Mouse (Mus musculus) midbrain, postnatal 0 days (tissue): Measurements from ENCODE around the gene Zfp646. TPM values are rescaled to one million over a fixed set of nuclear protein-coding genes. Genes with fewer than 3 reads are reported as not detected.
A peak's percentile ranks its signal among the peaks of the same experiment; 100 is the strongest.

Experiments
- ATAC-seq: fragments of 200-750 bp; cut with Nextera tagmentation; 2 replicates; pipeline ENCODE4 v1.8.0; 2017; ENCODE audit warnings: moderate number of reproducible peaks, mild to moderate bottlenecking, moderate TSS enrichment, moderate library complexity; ENCODE audit not compliant: low FRiP score
- DNase-seq: peaks from one replicate; pipeline ENCODE4 v3.0.0-alpha.2; 2015; ENCODE audit warnings: low spot score
- H3K27ac ChIP-seq: fragments of 300-500 bp; sonication (generic); 2 replicates; pipeline ENCODE4 v1.5.1; 2014; ENCODE audit warnings: low read depth, mild to moderate bottlenecking, low read length, mixed read lengths
- H3K27me3 ChIP-seq: fragments of 300-500 bp; sonication (generic); 2 replicates; pipeline ENCODE4 v1.6.1; 2014; ENCODE audit warnings: low read length, control low read depth, mixed read lengths; ENCODE audit not compliant: insufficient read depth
- H3K36me3 ChIP-seq: fragments of 300-500 bp; sonication (generic); 2 replicates; pipeline ENCODE4 v1.6.1; 2014; ENCODE audit warnings: low read length, control low read depth, mixed read lengths; ENCODE audit not compliant: insufficient read depth
- H3K4me1 ChIP-seq: fragments of 300-500 bp; sonication (generic); 2 replicates; pipeline ENCODE4 v1.6.1; 2014; ENCODE audit warnings: mild to moderate bottlenecking, control low read depth, antibody characterized with exemption, low read length, mixed read lengths; ENCODE audit not compliant: insufficient read depth
- H3K4me2 ChIP-seq: fragments of 300-500 bp; sonication (generic); 2 replicates; pipeline ENCODE4 v1.6.1; 2014; ENCODE audit warnings: low read depth, mild to moderate bottlenecking, low read length, mixed read lengths; ENCODE audit not compliant: poor library complexity, severe bottlenecking
- H3K4me3 ChIP-seq: fragments of 300-500 bp; sonication (generic); 2 replicates; pipeline ENCODE4 v1.5.1; 2014; ENCODE audit warnings: low read depth, mild to moderate bottlenecking, low read length, moderate library complexity
- H3K9ac ChIP-seq: fragments of 300-500 bp; sonication (generic); replicated peaks from 2 replicates; pipeline ENCODE4 v1.6.1; 2014; ENCODE audit warnings: mild to moderate bottlenecking, low read length, moderate library complexity, mixed read lengths; ENCODE audit not compliant: poor library complexity, severe bottlenecking
- H3K9me3 ChIP-seq: fragments of 300-500 bp; sonication (generic); 2 replicates; pipeline ENCODE4 v1.6.1; 2016; ENCODE audit warnings: low read length, control low read depth
- CTCF ChIP-seq: IDR thresholded peaks from 2 replicates; pipeline ENCODE4 v1.5.1; 2016; ENCODE audit warnings: antibody characterized with exemption, mild to moderate bottlenecking
- WGBS: fragments of 180-500 bp; shearing (Covaris S2); extraction: QIAGEN DNeasy Blood & Tissue Kit; methylation state at CpG from one replicate; pipeline ENCODE4 v1.1.7; 2014; 5-methylcytosine and 5-hydroxymethylcytosine counted together
- polyA plus RNA-seq: library from polyadenylated mRNA; unstranded; fragments of >200 nt; fragmentation: Nextera tagmentation; extraction: Ambion mirVana; gene quantifications from 2 replicates; pipeline ENCODE4 v1.2.1, GENCODE M21; 2015
- total RNA-seq: library from RNA; depleted of rRNA; stranded (reverse); fragments of >200 nt; gene quantifications from 2 replicates; pipeline ENCODE4 v1.2.3, GENCODE M21; 2014

Gene Zfp646
- total and polyA plus RNA-seq, 2 experiments from 2014 or later = 3.8 to 33.8 TPM

DNA sequence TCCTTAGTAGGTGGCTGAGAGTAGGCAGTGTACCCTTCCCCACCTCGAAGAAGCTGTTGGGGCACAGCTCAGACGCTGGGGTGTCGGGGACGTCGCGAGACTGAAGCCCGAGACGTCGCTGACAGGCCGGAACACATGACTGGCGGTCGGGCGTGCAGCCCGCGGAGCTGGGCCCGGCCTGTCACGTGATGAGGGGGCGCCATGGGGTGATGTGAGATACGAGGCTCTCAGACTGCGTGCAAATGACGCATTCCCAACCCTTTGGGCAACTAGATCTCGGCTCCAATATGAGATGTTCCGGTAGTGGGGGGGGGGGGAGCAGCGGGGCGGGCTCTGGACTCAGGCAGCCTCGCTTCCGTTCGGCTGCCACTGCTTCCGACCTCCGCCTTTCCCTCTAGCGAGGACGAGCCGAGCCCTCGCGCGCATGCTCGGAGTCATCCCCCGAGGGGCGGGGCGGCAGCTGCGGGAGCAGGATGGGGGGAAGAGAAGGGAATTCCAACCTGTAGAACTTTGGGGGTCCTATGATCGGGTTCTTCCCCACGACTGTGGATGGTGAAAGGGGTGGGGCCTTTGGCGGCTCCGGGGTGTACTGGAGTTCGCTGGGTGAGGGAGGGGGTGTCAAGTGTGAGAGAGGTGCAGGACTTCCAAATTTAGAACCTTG is 34.6 kb upstream of the Zfp646 start:
- H3K4me2 ChIP-seq = peak overlapping the region; percentile 95
- H3K27me3 ChIP-seq = no peaks in the 10 kb centered on the region
- no peaks in the 10 kb centered on the region for H3K9me3 ChIP-seq
- peak overlapping the region; percentile 85 for H3K27ac ChIP-seq
- ATAC-seq (peak; percentile 96), DNase-seq (peak; percentile 98)
- peaks cover 9% of the 10 kb centered on the region; the same call in 1 of the 2 replicates for H3K36me3 ChIP-seq
- no peak for TF ChIP-seq CTCF
- WGBS = under 1% methylated on average over 43 of the region's 46 CpGs
- H3K4me1 ChIP-seq = no peaks in the 10 kb centered on the region
- H3K9ac ChIP-seq = peak overlapping the region; percentile 68
- H3K4me3 ChIP-seq = peak overlapping the region; percentile 74

DNA sequence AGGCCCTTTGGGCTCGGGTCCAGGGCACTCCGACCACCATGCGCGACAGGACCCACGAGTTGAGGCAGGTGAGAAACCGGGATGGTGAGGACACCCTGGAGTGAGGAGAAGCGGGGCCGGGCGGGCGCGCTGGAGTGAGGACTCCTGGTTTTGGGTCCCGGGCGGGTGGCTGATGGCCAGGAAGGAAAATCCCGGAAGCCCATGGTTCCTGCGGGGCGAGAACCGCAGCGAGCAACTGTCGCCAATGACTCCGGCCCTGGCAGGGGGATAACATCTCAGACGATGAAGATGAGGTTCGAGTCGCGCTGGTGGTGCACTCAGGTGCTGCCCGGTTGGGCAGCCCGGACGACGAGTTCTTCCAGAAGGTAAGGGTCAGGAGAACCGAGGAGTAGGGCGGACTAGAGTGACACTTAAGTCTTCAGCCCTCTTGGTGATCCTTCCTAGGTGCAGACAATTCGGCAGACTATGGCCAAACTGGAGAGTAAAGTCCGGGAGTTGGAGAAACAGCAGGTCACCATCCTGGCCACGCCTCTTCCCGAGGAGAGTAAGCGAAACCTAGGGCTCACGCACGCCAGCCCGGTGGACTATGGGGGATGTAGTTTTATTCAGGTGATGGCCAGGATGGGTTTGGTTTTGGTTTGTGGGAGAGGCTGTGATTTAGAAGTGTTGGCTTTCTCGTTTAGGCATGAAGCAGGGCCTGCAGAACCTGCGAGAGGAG is 33.9 kb upstream of the Zfp646 start:
- H3K4me3 ChIP-seq = peak overlapping the region; percentile 74
- peak overlapping the region; percentile 95 for H3K4me2 ChIP-seq
- no peaks in the 10 kb centered on the region for H3K27me3 ChIP-seq
- H3K27ac ChIP-seq = peak overlapping the region; percentile 85
- ATAC-seq (peak; percentile 41), DNase-seq (peak; percentile 76)
- peak overlapping the region; percentile 56 for H3K9ac ChIP-seq
- WGBS = under 1% methylated on average over 40 of the region's 40 CpGs
- no peaks in the 10 kb centered on the region for H3K9me3 ChIP-seq
- no peak for TF ChIP-seq CTCF
- peaks cover 14% of the 10 kb centered on the region; the same call in 1 of the 2 replicates for H3K36me3 ChIP-seq
- no peaks in the 10 kb centered on the region for H3K4me1 ChIP-seq

DNA sequence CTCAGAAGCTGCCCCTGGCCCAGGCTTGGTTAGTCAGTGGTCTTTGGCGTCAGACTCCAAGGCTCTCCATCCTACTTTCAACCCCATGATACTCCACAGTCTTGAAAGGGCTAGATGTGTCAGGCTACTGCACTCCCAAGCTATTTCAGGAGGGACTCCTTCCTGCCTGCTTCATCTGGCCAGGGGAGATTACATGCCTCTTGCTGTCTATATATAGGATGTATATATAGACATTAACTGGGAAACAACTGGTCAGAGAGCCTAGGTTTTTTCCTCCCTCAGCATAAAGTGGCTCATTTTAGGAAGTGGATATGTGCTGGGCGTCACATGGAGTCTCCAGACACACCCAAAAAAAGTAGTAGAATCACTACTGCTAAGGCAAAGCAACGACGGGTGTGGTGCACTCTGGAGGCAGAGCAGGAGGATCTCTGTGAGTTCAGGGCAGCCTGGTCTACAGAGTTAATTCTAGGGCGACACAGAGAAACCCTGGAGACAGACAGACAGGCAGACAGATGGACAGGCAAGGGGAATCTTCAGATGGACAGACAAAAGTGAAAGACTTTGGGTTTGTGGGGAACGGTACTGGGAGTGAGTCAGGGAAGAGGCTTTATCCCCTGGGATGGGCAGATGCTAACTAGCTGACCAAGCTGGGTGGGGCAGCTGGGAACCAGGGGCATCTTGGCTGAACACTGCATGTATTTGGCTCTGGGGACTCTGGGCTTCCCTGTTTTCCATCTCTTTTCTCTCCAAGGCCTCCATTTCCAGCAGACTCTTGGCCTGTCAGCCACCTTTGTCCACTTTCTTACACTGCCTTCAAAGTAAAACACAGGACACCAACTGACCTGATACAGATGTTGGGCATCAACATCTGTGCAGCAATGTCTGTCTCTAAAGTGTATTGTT is 25.8 kb upstream of the Zfp646 start:
- peaks cover 13% of the 10 kb centered on the region for H3K36me3 ChIP-seq
- no peaks in the 10 kb centered on the region for H3K9me3 ChIP-seq
- no peak overlapping the region for H3K4me3 ChIP-seq
- no peak overlapping the region for H3K4me2 ChIP-seq
- no peak overlapping the region for H3K27ac ChIP-seq
- H3K4me1 ChIP-seq = no peaks in the 10 kb centered on the region
- no peak overlapping the region for H3K9ac ChIP-seq
- TF ChIP-seq CTCF = no peak
- ATAC-seq (no peak), DNase-seq (no peak)
- 69% methylated on average over 6 of the region's 6 CpGs for WGBS
- no peaks in the 10 kb centered on the region for H3K27me3 ChIP-seq

DNA sequence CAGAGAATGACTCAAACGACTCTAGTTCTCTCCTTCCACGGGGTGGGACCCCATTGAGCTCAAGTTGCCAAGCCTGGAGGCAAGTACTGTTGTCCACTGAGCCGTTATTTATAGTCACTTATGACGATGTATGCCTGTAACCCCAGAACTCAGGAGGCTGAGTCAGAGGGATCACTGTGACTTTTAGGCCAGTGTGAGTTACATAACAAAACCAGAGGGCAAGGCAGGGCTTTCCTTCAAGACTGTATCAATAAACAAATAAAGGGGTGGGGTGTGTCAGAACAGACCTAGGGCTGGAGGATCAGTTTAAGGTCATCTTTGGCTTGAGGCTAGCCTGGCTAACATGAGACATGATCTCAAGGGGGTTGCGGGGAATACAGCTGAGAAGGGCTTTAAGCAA is 25.1 kb upstream of the Zfp646 start:
- DNase-seq = no peak
- H3K4me1 ChIP-seq = no peaks in the 10 kb centered on the region
- H3K9me3 ChIP-seq = no peaks in the 10 kb centered on the region
- no peak overlapping the region for H3K27ac ChIP-seq
- peaks cover 13% of the 10 kb centered on the region for H3K36me3 ChIP-seq
- no peaks in the 10 kb centered on the region for H3K27me3 ChIP-seq
- no peak for TF ChIP-seq CTCF
- ATAC-seq = no peak
- H3K9ac ChIP-seq = no peak overlapping the region
- 72% methylated on average over 5 of the region's 5 CpGs for WGBS
- no peak overlapping the region for H3K4me3 ChIP-seq
- H3K4me2 ChIP-seq = no peak overlapping the region

DNA sequence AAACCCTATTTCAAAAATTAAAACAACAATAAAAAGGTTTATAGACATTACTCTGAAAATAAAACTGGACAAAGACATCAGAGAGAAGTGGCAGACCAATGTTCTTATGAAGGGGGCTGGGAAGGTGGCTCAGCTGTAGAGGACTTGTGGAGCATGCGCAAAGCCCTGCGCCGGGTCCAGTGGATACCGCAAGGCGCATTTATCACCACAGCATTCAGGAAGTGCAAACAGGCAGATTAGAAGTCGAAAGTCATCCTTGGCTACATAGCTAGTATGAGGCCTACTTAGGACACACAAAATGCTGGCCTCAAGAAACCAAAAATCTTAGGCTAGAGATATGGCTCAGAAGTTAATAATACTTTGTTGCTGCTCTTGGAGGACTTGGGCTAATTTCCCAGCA is 17.8 kb upstream of the Zfp646 start:
- H3K27me3 ChIP-seq = no peaks in the 10 kb centered on the region
- H3K27ac ChIP-seq = no peak overlapping the region
- no peak overlapping the region for H3K9ac ChIP-seq
- TF ChIP-seq CTCF = no peak
- no peaks in the 10 kb centered on the region for H3K4me1 ChIP-seq
- ATAC-seq (no peak), DNase-seq (no peak)
- no peaks in the 10 kb centered on the region for H3K9me3 ChIP-seq
- H3K36me3 ChIP-seq = no peaks in the 10 kb centered on the region
- no peak overlapping the region for H3K4me3 ChIP-seq
- no peak overlapping the region for H3K4me2 ChIP-seq
- 93% methylated on average over 6 of the region's 6 CpGs for WGBS
